Mouse (Mus musculus): ENCODE data around the gene Nt5e. TPM values are rescaled to one million over a fixed set of nuclear protein-coding genes. Genes with fewer than 3 reads are reported as not detected.

Nt5e gene
- polyA plus RNA-seq, 1 experiment from 2014 or later = 0.36 TPM

DNA sequence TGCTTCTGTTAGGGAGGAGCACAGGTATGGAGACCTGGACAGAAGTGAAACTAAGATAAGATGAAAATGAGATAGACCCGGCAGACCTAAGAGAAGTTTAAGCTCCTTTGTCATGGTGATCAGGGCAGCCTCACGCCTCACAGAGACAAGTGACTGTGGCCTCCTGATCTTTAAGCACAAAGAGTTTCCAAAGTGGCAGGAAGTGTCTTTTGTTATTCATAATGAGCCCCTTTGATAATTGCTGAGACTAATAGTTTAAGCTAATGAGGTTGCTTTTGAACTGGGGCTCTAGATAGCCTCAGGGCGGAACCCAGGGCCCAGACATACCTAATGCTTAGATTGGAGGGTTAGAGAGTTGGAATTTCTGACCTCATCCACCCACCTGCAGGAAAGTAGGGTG, 5.5 kb downstream of the Nt5e start:
- peaks cover 5% of the 10 kb centered on the region; the same call in 1 of the 2 replicates for H3K4me1 ChIP-seq (ENCODE audit: control insufficient read depth, insufficient read depth, low read length)
- H3K27ac ChIP-seq (replicated peaks; ENCODE audit: low read depth, low read length) = no peak overlapping the region
- H3K4me2 ChIP-seq (ENCODE audit: low read length) = no peak overlapping the region
- peaks cover 15% of the 10 kb centered on the region; the same call in 1 of the 2 replicates for H3K27me3 ChIP-seq (ENCODE audit: control insufficient read depth, insufficient read depth, low read length)
- DNase-seq (no peak), ATAC-seq (ENCODE audit: low FRiP score, low TSS enrichment) (no peak)
- 3% methylated on average over 3 of the region's 3 CpGs for WGBS
- H3K36me3 ChIP-seq (ENCODE audit: control insufficient read depth, insufficient read depth, low read length) = no peaks in the 10 kb centered on the region
- H3K9me3 ChIP-seq (ENCODE audit: control insufficient read depth, low read length) = no peaks in the 10 kb centered on the region
- no peak overlapping the region for H3K9ac ChIP-seq (replicated peaks; ENCODE audit: low read length)
- H3K4me3 ChIP-seq (replicated peaks; ENCODE audit: low read depth, low read length) = no peak overlapping the region

DNA sequence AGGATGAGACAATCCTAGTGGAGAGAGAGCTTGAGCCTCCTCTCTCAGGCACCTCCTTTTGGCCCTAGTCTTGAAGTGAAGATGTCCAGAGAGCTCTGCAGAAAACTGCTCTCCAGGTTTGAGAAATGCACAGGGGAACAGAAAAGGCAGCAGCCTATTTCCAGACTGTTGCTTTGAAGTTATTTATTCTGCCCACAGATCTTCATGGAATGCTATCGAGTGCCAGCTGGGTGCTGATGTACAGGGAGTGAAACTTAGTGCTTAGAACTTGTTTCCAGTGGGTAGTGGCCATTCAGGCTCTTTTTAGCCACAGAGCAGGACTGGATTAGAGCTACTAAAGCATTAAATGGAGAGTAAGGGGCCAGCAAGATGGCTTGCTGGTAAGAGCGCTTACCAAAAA, 8.8 kb downstream of the Nt5e start:
- Histone ChIP-seq H3K4me3 (replicated peaks; ENCODE audit: low read depth, low read length) (no peak overlapping the region), H3K4me2 (ENCODE audit: low read length) (no peak overlapping the region), H3K27ac (replicated peaks; ENCODE audit: low read depth, low read length) (no peak overlapping the region), H3K36me3 (ENCODE audit: control insufficient read depth, insufficient read depth, low read length) (no peaks in the 10 kb centered on the region), H3K9ac (replicated peaks; ENCODE audit: low read length) (no peak overlapping the region), H3K27me3 (ENCODE audit: control insufficient read depth, insufficient read depth, low read length) (no peaks in the 10 kb centered on the region), H3K4me1 (ENCODE audit: control insufficient read depth, insufficient read depth, low read length) (no peaks in the 10 kb centered on the region), H3K9me3 (ENCODE audit: control insufficient read depth, low read length) (no peaks in the 10 kb centered on the region)
- no peak for DNase-seq
- ATAC-seq (ENCODE audit: low FRiP score, low TSS enrichment) = no peak
- 81% methylated on average over 2 of the region's 2 CpGs for WGBS

DNA sequence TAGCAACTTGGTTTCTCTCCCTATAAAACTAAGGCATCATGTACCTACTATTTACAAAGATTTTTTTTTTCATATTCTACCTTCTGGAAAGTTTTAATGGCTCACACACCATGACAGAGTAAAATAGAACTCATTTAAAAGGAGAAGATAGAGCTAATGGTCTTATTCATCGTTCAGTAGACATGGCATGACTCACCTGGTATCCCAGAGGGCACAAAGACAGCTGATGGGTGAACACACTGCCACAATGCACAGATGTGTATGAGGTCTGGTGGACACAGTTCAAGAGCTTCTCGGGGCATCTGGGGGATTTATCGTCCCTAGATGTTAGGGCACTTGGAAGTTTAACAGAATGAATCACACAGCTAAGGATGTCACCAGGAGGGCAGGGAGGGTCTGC, 13.8 kb downstream of the Nt5e start:
- Histone ChIP-seq H3K4me3 (replicated peaks; ENCODE audit: low read depth, low read length) (no peak overlapping the region), H3K4me1 (ENCODE audit: control insufficient read depth, insufficient read depth, low read length) (no peaks in the 10 kb centered on the region), H3K9ac (replicated peaks; ENCODE audit: low read length) (no peak overlapping the region), H3K27ac (replicated peaks; ENCODE audit: low read depth, low read length) (no peak overlapping the region), H3K27me3 (ENCODE audit: control insufficient read depth, insufficient read depth, low read length) (no peaks in the 10 kb centered on the region), H3K36me3 (ENCODE audit: control insufficient read depth, insufficient read depth, low read length) (no peaks in the 10 kb centered on the region), H3K9me3 (ENCODE audit: control insufficient read depth, low read length) (no peaks in the 10 kb centered on the region), H3K4me2 (ENCODE audit: low read length) (no peak overlapping the region)
- DNase-seq = no peak
- WGBS = 92% methylated on average over 3 of the region's 3 CpGs
- ATAC-seq (ENCODE audit: low FRiP score, low TSS enrichment) = no peak

DNA sequence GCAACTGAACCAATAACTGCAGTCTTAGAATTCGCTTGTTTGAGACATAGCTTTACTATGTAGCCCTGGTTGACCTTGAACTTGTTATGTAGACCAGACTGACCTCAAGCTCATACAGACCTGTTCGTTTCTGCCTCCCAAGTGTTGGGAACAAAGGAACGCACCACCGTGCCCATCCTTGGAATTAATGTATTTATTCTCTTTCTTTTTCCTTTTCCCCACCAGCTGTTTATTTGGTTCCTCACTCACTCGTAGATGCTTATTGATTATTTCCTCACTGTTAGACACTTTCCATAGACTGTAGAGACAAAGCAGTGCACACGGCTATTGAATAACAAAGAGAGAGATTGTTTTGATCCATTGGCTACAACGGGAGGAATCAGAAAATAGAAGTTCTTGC, 15.2 kb downstream of the Nt5e start:
- 54% methylated on average over 7 of the region's 7 CpGs for WGBS
- Histone ChIP-seq H3K4me3 (replicated peaks; ENCODE audit: low read depth, low read length) (no peak overlapping the region), H3K27me3 (ENCODE audit: control insufficient read depth, insufficient read depth, low read length) (no peaks in the 10 kb centered on the region), H3K36me3 (ENCODE audit: control insufficient read depth, insufficient read depth, low read length) (no peaks in the 10 kb centered on the region), H3K4me2 (ENCODE audit: low read length) (no peak overlapping the region), H3K27ac (replicated peaks; ENCODE audit: low read depth, low read length) (no peak overlapping the region), H3K4me1 (ENCODE audit: control insufficient read depth, insufficient read depth, low read length) (no peaks in the 10 kb centered on the region), H3K9me3 (ENCODE audit: control insufficient read depth, low read length) (no peaks in the 10 kb centered on the region), H3K9ac (replicated peaks; ENCODE audit: low read length) (no peak overlapping the region)
- no peak for DNase-seq
- no peak for ATAC-seq (ENCODE audit: low FRiP score, low TSS enrichment)

DNA sequence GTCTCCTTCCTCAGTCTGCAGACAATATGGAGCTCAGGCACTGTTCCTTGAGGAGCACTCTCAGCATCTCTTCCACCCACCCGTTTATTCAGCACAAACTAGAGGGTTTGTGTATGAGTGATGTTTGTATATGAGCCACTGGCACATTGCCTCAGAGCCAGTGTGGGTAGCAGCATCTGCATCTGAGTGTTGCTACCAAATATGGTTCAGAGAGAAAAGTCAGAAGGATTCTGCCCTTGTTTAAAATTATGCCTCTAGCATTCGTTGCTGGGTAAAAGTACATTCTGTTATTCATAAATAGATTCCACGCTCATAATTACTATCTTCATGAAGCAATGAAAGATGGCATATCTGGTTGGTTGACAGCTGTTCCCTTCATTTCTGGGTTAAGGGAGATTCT, 15.7 kb downstream of the Nt5e start:
- H3K4me2 ChIP-seq (ENCODE audit: low read length) = no peak overlapping the region
- H3K36me3 ChIP-seq (ENCODE audit: control insufficient read depth, insufficient read depth, low read length) = no peaks in the 10 kb centered on the region
- no peaks in the 10 kb centered on the region for H3K4me1 ChIP-seq (ENCODE audit: control insufficient read depth, insufficient read depth, low read length)
- no peak overlapping the region for H3K4me3 ChIP-seq (replicated peaks; ENCODE audit: low read depth, low read length)
- ATAC-seq (ENCODE audit: low FRiP score, low TSS enrichment) (no peak), DNase-seq (no peak)
- H3K27me3 ChIP-seq (ENCODE audit: control insufficient read depth, insufficient read depth, low read length) = no peaks in the 10 kb centered on the region
- no peak overlapping the region for H3K9ac ChIP-seq (replicated peaks; ENCODE audit: low read length)
- H3K9me3 ChIP-seq (ENCODE audit: control insufficient read depth, low read length) = no peaks in the 10 kb centered on the region
- no peak overlapping the region for H3K27ac ChIP-seq (replicated peaks; ENCODE audit: low read depth, low read length)
- 84% methylated on average over 3 of the region's 3 CpGs for WGBS

DNA sequence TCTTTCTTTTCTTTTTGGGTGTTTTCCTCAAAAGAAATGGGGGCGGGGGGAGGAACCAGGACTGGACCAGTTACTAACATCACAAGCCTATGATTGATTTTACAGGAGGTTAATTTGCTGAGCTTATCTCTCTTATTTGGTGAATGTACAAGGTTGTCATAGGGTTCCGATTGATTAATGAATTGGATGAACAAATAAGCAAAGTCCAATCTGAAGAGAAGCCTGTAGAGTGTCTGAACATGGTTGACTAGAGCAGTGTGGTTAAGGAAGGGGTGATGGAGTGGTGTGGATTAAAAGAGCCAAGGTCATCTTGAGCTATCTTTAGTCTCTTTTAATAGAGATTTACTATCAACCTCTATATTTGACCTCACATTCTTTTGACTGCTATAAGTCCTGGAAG, 17.4 kb downstream of the Nt5e start:
- no peak overlapping the region for H3K4me3 ChIP-seq (replicated peaks; ENCODE audit: low read depth, low read length)
- no peaks in the 10 kb centered on the region for H3K9me3 ChIP-seq (ENCODE audit: control insufficient read depth, low read length)
- 94% methylated on average over 2 of the region's 2 CpGs for WGBS
- H3K27me3 ChIP-seq (ENCODE audit: control insufficient read depth, insufficient read depth, low read length) = no peaks in the 10 kb centered on the region
- DNase-seq (no peak), ATAC-seq (ENCODE audit: low FRiP score, low TSS enrichment) (no peak)
- H3K4me2 ChIP-seq (ENCODE audit: low read length) = no peak overlapping the region
- H3K9ac ChIP-seq (replicated peaks; ENCODE audit: low read length) = no peak overlapping the region
- H3K27ac ChIP-seq (replicated peaks; ENCODE audit: low read depth, low read length) = no peak overlapping the region
- H3K4me1 ChIP-seq (ENCODE audit: control insufficient read depth, insufficient read depth, low read length) = no peaks in the 10 kb centered on the region
- H3K36me3 ChIP-seq (ENCODE audit: control insufficient read depth, insufficient read depth, low read length) = no peaks in the 10 kb centered on the region

DNA sequence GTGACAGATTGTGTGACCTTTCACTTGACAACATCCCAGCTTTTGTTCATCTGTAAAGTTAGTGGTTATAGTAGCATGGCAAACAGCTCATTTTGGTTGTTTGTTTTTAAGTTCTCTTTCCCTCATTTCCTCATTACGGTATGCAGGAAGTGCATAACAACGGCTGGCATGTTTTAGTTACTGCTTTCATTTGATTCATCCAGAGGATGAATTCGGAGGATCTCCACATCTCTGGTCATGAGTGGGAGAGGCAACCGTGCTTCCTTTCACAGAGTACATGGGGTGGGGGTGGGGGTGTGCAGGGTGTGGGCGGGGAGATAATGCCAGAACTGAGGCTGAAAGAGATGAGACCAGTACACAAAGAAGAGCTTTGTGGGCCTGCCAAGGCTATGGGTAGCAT, 19.9 kb downstream of the Nt5e start:
- Histone ChIP-seq H3K9me3 (ENCODE audit: control insufficient read depth, low read length) (no peaks in the 10 kb centered on the region), H3K4me3 (replicated peaks; ENCODE audit: low read depth, low read length) (no peak overlapping the region), H3K4me1 (ENCODE audit: control insufficient read depth, insufficient read depth, low read length) (no peaks in the 10 kb centered on the region), H3K4me2 (ENCODE audit: low read length) (no peak overlapping the region), H3K27ac (replicated peaks; ENCODE audit: low read depth, low read length) (no peak overlapping the region), H3K27me3 (ENCODE audit: control insufficient read depth, insufficient read depth, low read length) (no peaks in the 10 kb centered on the region), H3K36me3 (ENCODE audit: control insufficient read depth, insufficient read depth, low read length) (no peaks in the 10 kb centered on the region), H3K9ac (replicated peaks; ENCODE audit: low read length) (no peak overlapping the region)
- DNase-seq (no peak), ATAC-seq (ENCODE audit: low FRiP score, low TSS enrichment) (no peak)
- WGBS = 82% methylated on average over 5 of the region's 5 CpGs

DNA sequence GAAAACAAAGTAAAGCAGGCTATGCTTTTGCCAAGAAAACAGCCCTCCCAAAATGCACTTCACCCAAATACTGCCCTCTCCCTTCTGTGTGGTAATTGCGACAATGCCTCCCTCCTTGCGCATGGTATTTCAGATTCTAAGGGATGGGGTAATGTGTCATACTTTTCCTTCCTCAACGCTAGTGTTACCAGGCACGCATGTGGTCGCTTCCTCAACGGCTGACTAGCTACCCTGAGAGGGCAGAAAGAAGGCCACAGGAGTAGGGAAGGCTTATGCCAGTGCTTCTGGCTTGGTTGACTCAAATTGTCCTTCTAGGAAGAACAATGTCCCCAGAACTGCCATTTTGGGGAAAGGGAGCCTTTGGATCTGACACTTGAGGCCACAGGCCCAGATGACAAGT, 21.6 kb downstream of the Nt5e start:
- ATAC-seq (ENCODE audit: low FRiP score, low TSS enrichment) = no peak
- Histone ChIP-seq H3K27me3 (ENCODE audit: control insufficient read depth, insufficient read depth, low read length) (no peaks in the 10 kb centered on the region), H3K9ac (replicated peaks; ENCODE audit: low read length) (no peak overlapping the region), H3K27ac (replicated peaks; ENCODE audit: low read depth, low read length) (no peak overlapping the region), H3K4me2 (ENCODE audit: low read length) (no peak overlapping the region), H3K4me3 (replicated peaks; ENCODE audit: low read depth, low read length) (no peak overlapping the region), H3K4me1 (ENCODE audit: control insufficient read depth, insufficient read depth, low read length) (no peaks in the 10 kb centered on the region), H3K36me3 (ENCODE audit: control insufficient read depth, insufficient read depth, low read length) (no peaks in the 10 kb centered on the region), H3K9me3 (ENCODE audit: control insufficient read depth, low read length) (no peaks in the 10 kb centered on the region)
- 92% methylated on average over 6 of the region's 6 CpGs for WGBS
- DNase-seq = no peak

DNA sequence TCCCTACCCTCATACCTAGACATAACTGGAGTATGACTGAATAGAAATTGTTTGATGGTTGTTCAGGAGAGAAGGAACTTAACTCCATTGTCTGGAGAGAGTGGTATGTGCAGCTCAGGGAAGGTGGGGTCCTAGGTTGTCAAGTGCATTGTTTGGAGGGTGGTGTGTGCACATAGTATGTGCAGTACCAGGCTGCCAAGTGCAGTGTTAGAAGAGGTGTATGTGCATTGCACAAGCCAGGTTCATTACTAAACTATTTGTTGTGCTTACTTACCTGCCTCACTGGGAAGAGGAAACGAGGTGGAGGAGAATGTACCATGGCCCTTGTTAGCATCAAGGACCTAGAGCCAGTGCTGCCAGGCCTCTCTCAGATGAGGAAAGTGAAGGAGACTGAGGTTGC, 23.3 kb downstream of the Nt5e start:
- WGBS = 72% methylated on average over 1 of the region's 1 CpGs
- ATAC-seq (ENCODE audit: low FRiP score, low TSS enrichment) (no peak), DNase-seq (no peak)
- H3K4me2 ChIP-seq (ENCODE audit: low read length) = no peak overlapping the region
- H3K27ac ChIP-seq (replicated peaks; ENCODE audit: low read depth, low read length) = no peak overlapping the region
- H3K9ac ChIP-seq (replicated peaks; ENCODE audit: low read length) = no peak overlapping the region
- no peaks in the 10 kb centered on the region for H3K36me3 ChIP-seq (ENCODE audit: control insufficient read depth, insufficient read depth, low read length)
- H3K9me3 ChIP-seq (ENCODE audit: control insufficient read depth, low read length) = no peaks in the 10 kb centered on the region
- no peak overlapping the region for H3K4me3 ChIP-seq (replicated peaks; ENCODE audit: low read depth, low read length)
- H3K4me1 ChIP-seq (ENCODE audit: control insufficient read depth, insufficient read depth, low read length) = no peaks in the 10 kb centered on the region
- H3K27me3 ChIP-seq (ENCODE audit: control insufficient read depth, insufficient read depth, low read length) = no peaks in the 10 kb centered on the region

All from midbrain, embryonic 14.5 days (tissue).